Mouse (Mus musculus): ENCODE measurements around the gene Olfr1053.
"Not testable (repeated sequence)": the region's sequence is repeated elsewhere in the genome, so short reads cannot be mapped to it uniquely, and the experiment has no call there.

Olfr1053 gene

GRCm38 (mm10) chr2:86315184-86315583, at the start of gene Olfr1053:
Gene Olfr1053 (minus strand): TSS chr2:86315284.
- DNase-seq: no peak

GRCm38 (mm10) chr2:86362369-86362768, 47.3 kb upstream of the Olfr1053 start, which contains the start of gene Olfr1056:
Gene Olfr1056 (minus strand): TSS chr2:86362469.
- no peak for DNase-seq

- not testable (repeated sequence) for DNase-seq
These were observed 36.7 kb upstream of the Olfr1053 start for GRCm38 (mm10) chr2:86351751-86352150.

- DNase-seq: no peak
These were observed 35.1 kb upstream of the Olfr1053 start, which contains the start of gene Olfr1055 for GRCm38 (mm10) chr2:86350184-86350583. Gene Olfr1055 (minus strand): TSS chr2:86350284.

GRCm38 (mm10) chr2:86335333-86335732, 20.2 kb upstream of the Olfr1053 start, which contains the start of gene Olfr1054:
Gene Olfr1054 (minus strand): TSS chr2:86335433.
- no peak for DNase-seq

GRCm38 (mm10) chr2:86292155-86292554, 22.9 kb downstream of the Olfr1053 start, which contains the start of gene Olfr1052:
Gene Olfr1052 (plus strand): TSS chr2:86292455.
- no peak for DNase-seq

- not testable (repeated sequence) for DNase-seq
These were observed 36.1 kb downstream of the Olfr1053 start, which contains the start of gene Olfr1051 for GRCm38 (mm10) chr2:86278988-86279387. Gene Olfr1051 (minus strand): TSS chr2:86279088.
